Mouse (Mus musculus): ENCODE measurements around the gene Erbb2. TPM values are rescaled to one million over a fixed set of nuclear protein-coding genes. Genes with fewer than 3 reads are reported as not detected.

Erbb2 gene
- polyA plus RNA-seq, 1 experiment from 2014 or later = 7.6 TPM

- no peaks in the 10 kb centered on the region for H3K27me3 ChIP-seq (ENCODE audit: control insufficient read depth, insufficient read depth, low read length)
- H3K4me2 ChIP-seq (ENCODE audit: low read length) = peak overlapping the region; percentile 25
- ATAC-seq (ENCODE audit: low FRiP score, low TSS enrichment) = peak; percentile 63
- peak; percentile 66 for DNase-seq
- peaks cover 14% of the 10 kb centered on the region for H3K4me1 ChIP-seq (ENCODE audit: control insufficient read depth, insufficient read depth, low read length)
- H3K36me3 ChIP-seq (ENCODE audit: control insufficient read depth, insufficient read depth, low read length) = peaks cover 21% of the 10 kb centered on the region
- H3K9ac ChIP-seq (replicated peaks; ENCODE audit: low read length) = 0 out of 2 replicates have a peak overlapping the region, but pooled peaks have one; percentile 12
- H3K27ac ChIP-seq (replicated peaks; ENCODE audit: low read depth, low read length) = peak overlapping the region; percentile 46
- H3K4me3 ChIP-seq (replicated peaks; ENCODE audit: low read depth, low read length) = no peak overlapping the region
- 15% methylated on average over 10 of the region's 10 CpGs for WGBS
- H3K9me3 ChIP-seq (ENCODE audit: control insufficient read depth, low read length) = no peaks in the 10 kb centered on the region
These were observed 40.6 kb upstream of the Erbb2 start for GRCm38 (mm10) chr11:98371556-98372240.

- Histone ChIP-seq H3K4me3 (replicated peaks; ENCODE audit: low read depth, low read length) (no peak overlapping the region), H3K36me3 (ENCODE audit: control insufficient read depth, insufficient read depth, low read length) (peaks cover 28% of the 10 kb centered on the region), H3K27ac (replicated peaks; ENCODE audit: low read depth, low read length) (no peak overlapping the region), H3K9me3 (ENCODE audit: control insufficient read depth, low read length) (no peaks in the 10 kb centered on the region), H3K27me3 (ENCODE audit: control insufficient read depth, insufficient read depth, low read length) (no peaks in the 10 kb centered on the region), H3K4me2 (ENCODE audit: low read length) (peak overlapping the region; percentile 25; the same call in 1 of the 2 replicates), H3K4me1 (ENCODE audit: control insufficient read depth, insufficient read depth, low read length) (peaks cover 14% of the 10 kb centered on the region), H3K9ac (replicated peaks; ENCODE audit: low read length) (no peak overlapping the region)
- DNase-seq (peak; percentile 86), ATAC-seq (ENCODE audit: low FRiP score, low TSS enrichment) (no peak)
- WGBS = 6% methylated on average over 2 of the region's 2 CpGs
These were observed 39.9 kb upstream of the Erbb2 start for GRCm38 (mm10) chr11:98372406-98372805.

GRCm38 (mm10) chr11:98373244-98373643 lies 39.0 kb upstream of the Erbb2 start:
- no peak overlapping the region for H3K4me3 ChIP-seq (replicated peaks; ENCODE audit: low read depth, low read length)
- no peak overlapping the region for H3K4me2 ChIP-seq (ENCODE audit: low read length)
- H3K27me3 ChIP-seq (ENCODE audit: control insufficient read depth, insufficient read depth, low read length) = no peaks in the 10 kb centered on the region
- H3K9me3 ChIP-seq (ENCODE audit: control insufficient read depth, low read length) = no peaks in the 10 kb centered on the region
- H3K27ac ChIP-seq (replicated peaks; ENCODE audit: low read depth, low read length) = no peak overlapping the region
- WGBS = 93% methylated on average over 6 of the region's 6 CpGs
- H3K4me1 ChIP-seq (ENCODE audit: control insufficient read depth, insufficient read depth, low read length) = peaks cover 14% of the 10 kb centered on the region
- DNase-seq (no peak), ATAC-seq (ENCODE audit: low FRiP score, low TSS enrichment) (no peak)
- H3K36me3 ChIP-seq (ENCODE audit: control insufficient read depth, insufficient read depth, low read length) = peaks cover 37% of the 10 kb centered on the region
- no peak overlapping the region for H3K9ac ChIP-seq (replicated peaks; ENCODE audit: low read length)

GRCm38 (mm10) chr11:98374266-98374665 lies 38.0 kb upstream of the Erbb2 start:
- Histone ChIP-seq H3K27ac (replicated peaks; ENCODE audit: low read depth, low read length) (no peak overlapping the region), H3K9ac (replicated peaks; ENCODE audit: low read length) (no peak overlapping the region), H3K4me1 (ENCODE audit: control insufficient read depth, insufficient read depth, low read length) (peaks cover 14% of the 10 kb centered on the region), H3K27me3 (ENCODE audit: control insufficient read depth, insufficient read depth, low read length) (no peaks in the 10 kb centered on the region), H3K4me2 (ENCODE audit: low read length) (no peak overlapping the region), H3K36me3 (ENCODE audit: control insufficient read depth, insufficient read depth, low read length) (peaks cover 47% of the 10 kb centered on the region), H3K4me3 (replicated peaks; ENCODE audit: low read depth, low read length) (no peak overlapping the region), H3K9me3 (ENCODE audit: control insufficient read depth, low read length) (no peaks in the 10 kb centered on the region)
- ATAC-seq (ENCODE audit: low FRiP score, low TSS enrichment) = no peak
- WGBS = 81% methylated on average over 8 of the region's 8 CpGs
- no peak for DNase-seq

- Histone ChIP-seq H3K4me2 (ENCODE audit: low read length) (no peak overlapping the region), H3K4me1 (ENCODE audit: control insufficient read depth, insufficient read depth, low read length) (peaks cover 3% of the 10 kb centered on the region), H3K9ac (replicated peaks; ENCODE audit: low read length) (no peak overlapping the region), H3K9me3 (ENCODE audit: control insufficient read depth, low read length) (no peaks in the 10 kb centered on the region), H3K4me3 (replicated peaks; ENCODE audit: low read depth, low read length) (no peak overlapping the region), H3K27me3 (ENCODE audit: control insufficient read depth, insufficient read depth, low read length) (no peaks in the 10 kb centered on the region), H3K36me3 (ENCODE audit: control insufficient read depth, insufficient read depth, low read length) (peaks cover 64% of the 10 kb centered on the region), H3K27ac (replicated peaks; ENCODE audit: low read depth, low read length) (no peak overlapping the region)
- ATAC-seq (ENCODE audit: low FRiP score, low TSS enrichment) (no peak), DNase-seq (no peak)
- WGBS = 74% methylated on average over 5 of the region's 5 CpGs
These were observed 35.5 kb upstream of the Erbb2 start for GRCm38 (mm10) chr11:98376756-98377155.

GRCm38 (mm10) chr11:98377787-98378186 lies 34.5 kb upstream of the Erbb2 start:
- H3K9me3 ChIP-seq (ENCODE audit: control insufficient read depth, low read length) = no peaks in the 10 kb centered on the region
- H3K27ac ChIP-seq (replicated peaks; ENCODE audit: low read depth, low read length) = no peak overlapping the region
- no peak overlapping the region for H3K9ac ChIP-seq (replicated peaks; ENCODE audit: low read length)
- peaks cover 64% of the 10 kb centered on the region for H3K36me3 ChIP-seq (ENCODE audit: control insufficient read depth, insufficient read depth, low read length)
- H3K4me3 ChIP-seq (replicated peaks; ENCODE audit: low read depth, low read length) = no peak overlapping the region
- DNase-seq (no peak), ATAC-seq (ENCODE audit: low FRiP score, low TSS enrichment) (no peak)
- 89% methylated on average over 11 of the region's 11 CpGs for WGBS
- H3K4me1 ChIP-seq (ENCODE audit: control insufficient read depth, insufficient read depth, low read length) = no peaks in the 10 kb centered on the region
- no peaks in the 10 kb centered on the region for H3K27me3 ChIP-seq (ENCODE audit: control insufficient read depth, insufficient read depth, low read length)
- no peak overlapping the region for H3K4me2 ChIP-seq (ENCODE audit: low read length)

- Histone ChIP-seq H3K27ac (replicated peaks; ENCODE audit: low read depth, low read length) (no peak overlapping the region), H3K4me1 (ENCODE audit: control insufficient read depth, insufficient read depth, low read length) (no peaks in the 10 kb centered on the region), H3K4me3 (replicated peaks; ENCODE audit: low read depth, low read length) (no peak overlapping the region), H3K4me2 (ENCODE audit: low read length) (no peak overlapping the region), H3K9ac (replicated peaks; ENCODE audit: low read length) (no peak overlapping the region), H3K9me3 (ENCODE audit: control insufficient read depth, low read length) (no peaks in the 10 kb centered on the region), H3K27me3 (ENCODE audit: control insufficient read depth, insufficient read depth, low read length) (no peaks in the 10 kb centered on the region), H3K36me3 (ENCODE audit: control insufficient read depth, insufficient read depth, low read length) (peaks cover 64% of the 10 kb centered on the region)
- DNase-seq (no peak), ATAC-seq (ENCODE audit: low FRiP score, low TSS enrichment) (no peak)
- 91% methylated on average over 7 of the region's 7 CpGs for WGBS
These were observed 32.9 kb upstream of the Erbb2 start for GRCm38 (mm10) chr11:98379379-98379778.

- DNase-seq = peak; percentile 53
- Histone ChIP-seq H3K27ac (replicated peaks; ENCODE audit: low read depth, low read length) (no peak overlapping the region), H3K36me3 (ENCODE audit: control insufficient read depth, insufficient read depth, low read length) (peaks cover 58% of the 10 kb centered on the region)
These were observed 32.2 kb upstream of the Erbb2 start for GRCm38 (mm10) chr11:98380106-98380505.

GRCm38 (mm10) chr11:98381651-98382050 lies 30.6 kb upstream of the Erbb2 start:
- no peak overlapping the region for H3K9ac ChIP-seq (replicated peaks; ENCODE audit: low read length)
- 96% methylated on average over 2 of the region's 2 CpGs for WGBS
- no peak overlapping the region for H3K4me2 ChIP-seq (ENCODE audit: low read length)
- peaks cover 43% of the 10 kb centered on the region for H3K36me3 ChIP-seq (ENCODE audit: control insufficient read depth, insufficient read depth, low read length)
- H3K4me1 ChIP-seq (ENCODE audit: control insufficient read depth, insufficient read depth, low read length) = no peaks in the 10 kb centered on the region
- H3K27ac ChIP-seq (replicated peaks; ENCODE audit: low read depth, low read length) = no peak overlapping the region
- H3K9me3 ChIP-seq (ENCODE audit: control insufficient read depth, low read length) = no peaks in the 10 kb centered on the region
- no peak for ATAC-seq (ENCODE audit: low FRiP score, low TSS enrichment)
- H3K4me3 ChIP-seq (replicated peaks; ENCODE audit: low read depth, low read length) = no peak overlapping the region
- H3K27me3 ChIP-seq (ENCODE audit: control insufficient read depth, insufficient read depth, low read length) = peaks cover 3% of the 10 kb centered on the region; the same call in 1 of the 2 replicates
- DNase-seq = no peak

More at GRCm38 (mm10) chr11:98380106-98380505, 32.2 kb upstream of the Erbb2 start:
- H3K4me1 ChIP-seq (ENCODE audit: control insufficient read depth, insufficient read depth, low read length) = no peaks in the 10 kb centered on the region
- H3K9me3 ChIP-seq (ENCODE audit: control insufficient read depth, low read length) = no peaks in the 10 kb centered on the region
- WGBS = 83% methylated on average over 6 of the region's 6 CpGs
- no peak overlapping the region for H3K4me2 ChIP-seq (ENCODE audit: low read length)
- no peak for ATAC-seq (ENCODE audit: low FRiP score, low TSS enrichment)
- no peak overlapping the region for H3K9ac ChIP-seq (replicated peaks; ENCODE audit: low read length)
- no peak overlapping the region for H3K4me3 ChIP-seq (replicated peaks; ENCODE audit: low read depth, low read length)
- H3K27me3 ChIP-seq (ENCODE audit: control insufficient read depth, insufficient read depth, low read length) = no peaks in the 10 kb centered on the region
